Mouse (Mus musculus): ENCODE data around the gene Ccnq. TPM values are rescaled to one million over a fixed set of nuclear protein-coding genes. Genes with fewer than 3 reads are reported as not detected.
A peak's percentile ranks its signal among the peaks of the same experiment; 100 is the strongest.

The Ccnq gene
- polyA plus RNA-seq (2015; fragmentation: Nextera tagmentation; extraction: Ambion mirVana) = 35.6 and 39.5 TPM in 2 replicates

DNA sequence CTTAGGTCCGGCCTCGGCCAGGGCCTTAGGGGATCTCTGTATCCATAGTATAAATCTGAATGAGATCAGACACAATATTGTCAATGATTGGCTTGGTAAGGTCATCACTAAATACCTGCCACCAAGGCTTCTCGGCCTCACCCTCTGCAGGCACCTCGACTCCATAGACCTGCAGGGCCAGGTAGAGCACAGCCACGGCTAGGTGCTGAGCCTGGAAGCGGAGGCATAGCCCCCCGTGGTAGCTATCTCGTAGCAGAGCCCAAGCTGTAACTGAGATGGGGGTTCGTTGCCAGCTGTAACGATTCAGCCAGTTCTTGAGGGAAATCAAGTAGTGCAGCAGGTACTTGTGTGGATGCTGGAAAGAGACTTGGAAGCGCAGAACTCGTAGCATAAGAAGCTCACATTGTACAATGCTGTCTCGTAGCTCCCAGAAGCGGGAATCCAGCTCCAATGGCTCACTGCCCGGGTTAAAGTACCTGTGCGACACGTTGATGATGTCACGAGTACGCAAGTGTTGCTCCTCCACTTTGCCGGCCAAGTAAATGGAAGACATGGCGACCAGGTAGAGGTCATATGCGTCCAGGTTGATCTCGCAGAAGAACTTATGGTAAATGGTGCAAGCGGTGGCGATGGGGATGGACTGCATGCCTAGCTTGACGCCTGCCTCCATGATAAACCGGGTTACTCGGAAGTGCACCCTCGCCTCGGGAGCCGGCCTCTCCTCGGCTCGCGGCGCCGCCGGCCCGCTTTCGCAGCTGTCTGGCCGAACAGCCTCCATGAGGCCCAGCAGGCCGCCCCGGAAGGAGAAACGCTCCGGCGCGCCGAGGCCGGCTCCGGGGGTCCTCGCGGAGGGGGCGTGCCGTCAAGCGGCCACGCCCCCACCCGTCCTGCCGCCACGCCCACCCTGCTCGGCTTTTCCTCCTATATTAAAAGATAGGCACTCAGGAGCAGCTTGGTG, at the start of gene Ccnq:
TSS of gene Ccnq (minus strand) at position 845 of the 958 bp plus-strand sequence.
- Histone ChIP-seq H3K36me3 (ENCODE audit: control insufficient read depth, insufficient read depth) (peaks cover 3% of the 10 kb centered on the region; the same call in 1 of the 2 replicates), H3K4me1 (replicated peaks; ENCODE audit: control insufficient read depth, insufficient read depth, low read length) (peaks cover 11% of the 10 kb centered on the region), H3K27me3 (replicated peaks; ENCODE audit: control insufficient read depth, insufficient read depth, low read length) (no peaks in the 10 kb centered on the region), H3K4me3 (replicated peaks; ENCODE audit: low read length) (peak within 1 kb of the TSS; percentile 72), H3K9ac (replicated peaks; ENCODE audit: low read depth, low read length) (peak within 1 kb of the TSS; percentile 84), H3K4me2 (ENCODE audit: low read length) (peak within 1 kb of the TSS; percentile 76), H3K27ac (ENCODE audit: low read length) (peak within 1 kb of the TSS; percentile 84), H3K9me3 (ENCODE audit: control insufficient read depth, low read length) (no peaks in the 10 kb centered on the region)
- WGBS = 10% methylated on average over 54 of the region's 59 CpGs
- ATAC-seq = peak; percentile 95

DNA sequence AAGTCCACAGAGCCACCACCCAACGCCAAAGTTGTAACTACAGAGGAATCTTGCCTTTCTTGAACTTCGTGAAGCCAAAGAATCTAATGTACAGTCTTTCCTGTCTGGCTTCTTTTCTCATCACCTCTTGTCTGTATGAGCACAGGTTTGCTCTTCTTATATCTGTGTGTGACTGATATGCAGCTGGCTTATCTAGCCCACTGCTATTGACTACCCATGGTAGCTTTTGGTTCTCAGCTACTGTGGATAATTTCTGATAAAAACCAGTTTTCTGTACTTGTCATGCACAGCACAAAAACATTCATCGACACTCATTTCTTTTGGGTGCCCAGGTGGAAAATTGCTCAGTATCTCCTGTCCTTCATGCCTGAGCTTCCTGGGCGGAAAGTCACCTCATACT, 49.6 kb upstream of the Ccnq start:
- Histone ChIP-seq H3K36me3 (ENCODE audit: control insufficient read depth, insufficient read depth) (no peaks in the 10 kb centered on the region), H3K27me3 (replicated peaks; ENCODE audit: control insufficient read depth, insufficient read depth, low read length) (no peaks in the 10 kb centered on the region), H3K27ac (ENCODE audit: low read length) (no peak overlapping the region), H3K9me3 (ENCODE audit: control insufficient read depth, low read length) (no peaks in the 10 kb centered on the region), H3K4me1 (replicated peaks; ENCODE audit: control insufficient read depth, insufficient read depth, low read length) (peaks cover 20% of the 10 kb centered on the region), H3K4me2 (ENCODE audit: low read length) (no peak overlapping the region), H3K4me3 (replicated peaks; ENCODE audit: low read length) (no peak overlapping the region), H3K9ac (replicated peaks; ENCODE audit: low read depth, low read length) (no peak overlapping the region)
- no peak for ATAC-seq
- 97% methylated on average over 4 of the region's 4 CpGs for WGBS

DNA sequence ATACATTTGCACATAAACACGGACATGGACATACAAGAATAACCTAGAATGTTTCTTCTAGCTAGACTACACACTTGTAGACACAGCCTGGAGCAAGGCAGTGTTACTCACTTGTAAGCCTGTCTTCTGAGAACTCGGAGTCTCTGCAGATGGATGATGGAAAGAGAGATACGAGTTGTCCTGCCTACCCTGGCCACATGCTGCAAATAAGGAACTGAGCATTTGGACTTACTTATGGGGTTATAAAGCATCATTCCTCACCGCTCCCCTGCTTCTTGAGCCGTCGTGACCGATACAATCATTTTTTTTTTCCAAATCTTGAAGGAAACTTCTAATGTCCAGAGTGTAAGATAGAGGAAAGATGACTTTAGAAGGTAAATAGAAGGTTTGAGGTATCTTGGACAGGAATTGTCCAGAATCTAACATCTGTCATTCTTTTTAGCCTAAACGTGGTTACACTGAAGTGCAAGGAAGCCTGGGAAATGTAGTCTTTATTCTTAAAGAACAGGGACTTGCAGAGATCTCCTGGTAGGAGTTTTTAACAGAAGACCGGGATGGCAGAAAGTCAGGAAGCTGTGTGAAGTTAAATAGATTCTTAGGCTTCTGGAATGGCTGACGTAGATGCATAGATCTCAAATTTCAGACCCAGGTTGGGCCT, 44.7 kb upstream of the Ccnq start:
- Histone ChIP-seq H3K4me2 (ENCODE audit: low read length) (no peak overlapping the region), H3K36me3 (ENCODE audit: control insufficient read depth, insufficient read depth) (no peaks in the 10 kb centered on the region), H3K4me1 (replicated peaks; ENCODE audit: control insufficient read depth, insufficient read depth, low read length) (peaks cover 20% of the 10 kb centered on the region), H3K27ac (ENCODE audit: low read length) (no peak overlapping the region), H3K9ac (replicated peaks; ENCODE audit: low read depth, low read length) (no peak overlapping the region), H3K4me3 (replicated peaks; ENCODE audit: low read length) (no peak overlapping the region), H3K27me3 (replicated peaks; ENCODE audit: control insufficient read depth, insufficient read depth, low read length) (no peaks in the 10 kb centered on the region), H3K9me3 (ENCODE audit: control insufficient read depth, low read length) (no peaks in the 10 kb centered on the region)
- no peak for ATAC-seq
- 89% methylated on average over 10 of the region's 10 CpGs for WGBS

DNA sequence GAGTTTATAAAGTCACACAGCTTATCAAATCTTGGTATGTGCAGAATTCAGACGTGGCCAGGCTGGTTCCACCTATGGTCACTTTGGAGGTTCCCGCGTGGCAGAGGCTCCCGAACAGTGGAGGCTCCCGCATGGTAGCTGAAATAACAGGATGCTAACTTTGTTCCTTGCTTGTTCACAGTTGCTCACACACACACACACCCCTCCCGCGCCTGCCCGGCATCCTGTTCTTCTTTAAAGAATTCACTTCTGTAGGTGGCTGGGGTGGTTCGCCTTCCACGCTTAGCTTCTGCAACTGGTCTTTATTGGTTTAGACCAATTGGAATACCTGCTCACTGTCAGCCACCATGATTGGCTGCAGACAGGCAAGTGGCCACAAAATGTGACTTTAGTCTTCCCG, 41.6 kb upstream of the Ccnq start:
- peaks cover 30% of the 10 kb centered on the region for H3K4me1 ChIP-seq (replicated peaks; ENCODE audit: control insufficient read depth, insufficient read depth, low read length)
- no peak overlapping the region for H3K4me3 ChIP-seq (replicated peaks; ENCODE audit: low read length)
- no peak overlapping the region for H3K4me2 ChIP-seq (ENCODE audit: low read length)
- H3K27ac ChIP-seq (ENCODE audit: low read length) = no peak overlapping the region; the same call in 1 of the 2 replicates
- no peaks in the 10 kb centered on the region for H3K27me3 ChIP-seq (replicated peaks; ENCODE audit: control insufficient read depth, insufficient read depth, low read length)
- 80% methylated on average over 11 of the region's 11 CpGs for WGBS
- no peak overlapping the region for H3K9ac ChIP-seq (replicated peaks; ENCODE audit: low read depth, low read length)
- ATAC-seq = no peak
- H3K9me3 ChIP-seq (ENCODE audit: control insufficient read depth, low read length) = no peaks in the 10 kb centered on the region
- no peaks in the 10 kb centered on the region for H3K36me3 ChIP-seq (ENCODE audit: control insufficient read depth, insufficient read depth)

DNA sequence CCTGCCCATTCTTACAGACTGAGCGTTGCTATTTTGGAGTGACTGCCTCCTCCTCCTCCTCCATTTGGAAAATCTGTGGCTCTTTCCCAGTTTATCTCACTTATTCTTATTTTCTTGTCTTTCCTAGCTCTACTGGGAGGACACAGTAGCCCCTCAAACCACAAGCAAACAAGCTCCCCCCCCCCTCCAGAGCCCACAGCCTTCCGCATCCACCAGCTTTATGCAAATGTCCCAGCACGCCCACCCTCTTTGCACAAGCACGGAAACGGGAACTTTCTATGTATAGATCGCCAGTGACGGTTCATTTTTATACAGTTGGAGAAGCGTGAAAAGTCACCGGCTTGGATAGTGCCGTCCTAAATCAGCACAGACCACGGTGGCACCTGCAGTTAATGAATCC, 40.9 kb upstream of the Ccnq start:
- H3K36me3 ChIP-seq (ENCODE audit: control insufficient read depth, insufficient read depth) = no peaks in the 10 kb centered on the region
- H3K9ac ChIP-seq (replicated peaks; ENCODE audit: low read depth, low read length) = 0 out of 2 replicates have a peak overlapping the region, but pooled peaks have one; percentile 13
- peak overlapping the region; percentile 87 for H3K27ac ChIP-seq (ENCODE audit: low read length)
- WGBS = 7% methylated on average over 11 of the region's 11 CpGs
- no peaks in the 10 kb centered on the region for H3K27me3 ChIP-seq (replicated peaks; ENCODE audit: control insufficient read depth, insufficient read depth, low read length)
- H3K4me3 ChIP-seq (replicated peaks; ENCODE audit: low read length) = no peak overlapping the region; the same call in 1 of the 2 replicates
- peak overlapping the region; percentile 40 for H3K4me2 ChIP-seq (ENCODE audit: low read length)
- peak; percentile 54 for ATAC-seq
- H3K9me3 ChIP-seq (ENCODE audit: control insufficient read depth, low read length) = no peaks in the 10 kb centered on the region
- peaks cover 30% of the 10 kb centered on the region for H3K4me1 ChIP-seq (replicated peaks; ENCODE audit: control insufficient read depth, insufficient read depth, low read length)

DNA sequence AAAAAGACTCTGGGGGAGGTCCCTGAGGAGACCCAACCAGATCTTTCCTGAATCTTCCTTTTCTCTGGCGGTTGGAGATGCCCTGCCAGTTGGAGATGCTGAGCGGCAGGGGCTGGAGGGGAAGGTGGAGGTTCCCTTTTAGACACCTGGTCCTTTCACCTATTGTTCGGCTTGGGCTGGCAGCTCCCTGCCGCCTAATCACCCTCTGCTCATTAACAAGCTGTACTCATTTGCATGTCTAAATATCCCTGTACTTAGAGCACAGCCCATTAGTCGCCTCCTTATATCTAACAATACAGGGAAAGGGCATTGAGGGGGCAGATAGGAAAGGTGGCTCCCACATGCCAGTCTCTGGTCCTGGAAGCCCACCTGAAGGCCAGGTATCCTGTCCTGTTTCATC, 40.5 kb upstream of the Ccnq start:
- 6% methylated on average over 5 of the region's 5 CpGs for WGBS
- Histone ChIP-seq H3K27me3 (replicated peaks; ENCODE audit: control insufficient read depth, insufficient read depth, low read length) (no peaks in the 10 kb centered on the region), H3K4me2 (ENCODE audit: low read length) (peak overlapping the region; percentile 40), H3K36me3 (ENCODE audit: control insufficient read depth, insufficient read depth) (no peaks in the 10 kb centered on the region), H3K4me1 (replicated peaks; ENCODE audit: control insufficient read depth, insufficient read depth, low read length) (peaks cover 30% of the 10 kb centered on the region), H3K9me3 (ENCODE audit: control insufficient read depth, low read length) (no peaks in the 10 kb centered on the region), H3K4me3 (replicated peaks; ENCODE audit: low read length) (no peak overlapping the region), H3K27ac (ENCODE audit: low read length) (peak overlapping the region; percentile 87), H3K9ac (replicated peaks; ENCODE audit: low read depth, low read length) (0 out of 2 replicates have a peak overlapping the region, but pooled peaks have one; percentile 13)
- peak; percentile 82 for ATAC-seq

DNA sequence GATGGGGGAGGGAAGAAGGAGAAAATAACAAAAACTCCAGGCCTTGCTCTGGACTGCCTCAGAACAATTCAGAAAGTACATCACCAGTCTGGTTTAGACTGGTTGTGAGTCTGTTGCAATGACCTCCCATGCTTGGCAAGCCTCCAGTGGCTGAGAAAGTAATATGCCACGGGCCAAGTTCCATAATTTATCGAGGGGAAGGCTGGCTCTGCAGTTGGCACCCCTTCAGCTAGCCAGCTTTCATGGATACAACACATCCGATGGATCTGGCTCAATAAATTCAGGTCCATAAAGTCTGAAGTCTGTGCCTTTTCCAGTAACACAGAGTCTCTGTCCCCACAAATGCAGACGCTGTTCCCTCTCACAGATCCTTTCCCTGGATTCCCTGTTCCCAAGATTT, 40.1 kb upstream of the Ccnq start:
- H3K27me3 ChIP-seq (replicated peaks; ENCODE audit: control insufficient read depth, insufficient read depth, low read length) = no peaks in the 10 kb centered on the region
- 16% methylated on average over 4 of the region's 4 CpGs for WGBS
- no peaks in the 10 kb centered on the region for H3K36me3 ChIP-seq (ENCODE audit: control insufficient read depth, insufficient read depth)
- H3K9ac ChIP-seq (replicated peaks; ENCODE audit: low read depth, low read length) = 0 out of 2 replicates have a peak overlapping the region, but pooled peaks have one; percentile 5
- peak; percentile 60 for ATAC-seq
- peak overlapping the region; percentile 87 for H3K27ac ChIP-seq (ENCODE audit: low read length)
- H3K4me1 ChIP-seq (replicated peaks; ENCODE audit: control insufficient read depth, insufficient read depth, low read length) = peaks cover 30% of the 10 kb centered on the region
- peak overlapping the region; percentile 40 for H3K4me2 ChIP-seq (ENCODE audit: low read length)
- H3K4me3 ChIP-seq (replicated peaks; ENCODE audit: low read length) = no peak overlapping the region
- no peaks in the 10 kb centered on the region for H3K9me3 ChIP-seq (ENCODE audit: control insufficient read depth, low read length)

DNA sequence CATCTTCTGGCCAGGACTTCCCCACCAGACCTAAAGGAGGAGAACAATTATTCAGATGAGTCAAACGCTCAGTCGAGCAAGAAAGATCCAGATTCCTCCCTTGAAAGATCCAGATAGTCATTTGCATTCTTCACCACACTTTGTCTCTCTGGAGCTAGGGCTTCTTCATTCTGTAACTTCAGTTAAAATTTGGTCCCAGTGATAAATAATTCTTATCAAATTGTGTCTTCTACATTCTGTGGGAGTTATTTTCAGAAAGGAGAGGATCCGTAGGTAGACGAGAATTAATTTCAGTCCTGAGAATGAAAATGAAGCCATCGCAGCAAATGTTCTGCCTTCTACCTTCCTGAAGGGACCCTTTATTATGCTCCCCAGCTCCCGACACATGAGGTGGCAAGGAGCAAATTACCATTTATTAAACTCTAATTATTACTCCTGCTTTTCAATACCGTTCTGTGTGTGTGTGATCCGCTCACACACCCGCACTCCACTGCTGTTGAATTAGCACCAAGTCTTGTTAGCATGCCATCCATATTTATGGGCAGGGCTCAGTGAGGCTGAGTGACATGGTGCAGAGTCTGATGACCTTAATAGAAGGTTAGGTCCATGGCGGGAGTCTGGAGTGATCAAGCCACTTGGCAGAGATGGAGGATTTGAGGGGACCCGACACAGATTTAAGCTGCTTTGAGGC, 38.0 kb upstream of the Ccnq start:
- H3K4me1 ChIP-seq (replicated peaks; ENCODE audit: control insufficient read depth, insufficient read depth, low read length) = peaks cover 39% of the 10 kb centered on the region
- peak overlapping the region; percentile 66 for H3K27ac ChIP-seq (ENCODE audit: low read length)
- ATAC-seq = peak; percentile 47
- H3K9ac ChIP-seq (replicated peaks; ENCODE audit: low read depth, low read length) = no peak overlapping the region
- no peaks in the 10 kb centered on the region for H3K9me3 ChIP-seq (ENCODE audit: control insufficient read depth, low read length)
- H3K4me3 ChIP-seq (replicated peaks; ENCODE audit: low read length) = no peak overlapping the region
- 20% methylated on average over 11 of the region's 11 CpGs for WGBS
- no peak overlapping the region for H3K4me2 ChIP-seq (ENCODE audit: low read length)
- H3K36me3 ChIP-seq (ENCODE audit: control insufficient read depth, insufficient read depth) = no peaks in the 10 kb centered on the region
- no peaks in the 10 kb centered on the region for H3K27me3 ChIP-seq (replicated peaks; ENCODE audit: control insufficient read depth, insufficient read depth, low read length)

DNA sequence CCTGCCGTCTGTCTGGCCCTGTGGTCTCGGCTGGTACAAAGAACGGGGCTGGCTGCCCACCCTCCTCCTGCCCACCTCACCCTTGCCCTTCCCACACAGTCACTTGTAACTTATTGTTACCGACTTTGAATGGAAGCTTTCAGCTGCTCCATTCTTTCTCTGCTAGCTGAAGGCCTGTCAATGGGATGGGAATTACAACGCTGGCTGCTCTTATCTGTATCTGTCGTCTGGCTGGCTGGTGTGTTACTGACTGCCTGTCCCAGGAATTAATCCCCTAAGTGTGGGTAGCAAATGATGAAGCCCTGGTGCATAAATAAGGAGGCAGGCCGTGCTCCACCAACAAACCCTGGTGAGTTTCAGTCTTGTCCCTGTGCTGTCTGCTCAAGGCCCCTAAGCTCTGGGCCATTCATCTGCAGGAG, 34.5 kb upstream of the Ccnq start:
- Histone ChIP-seq H3K27ac (ENCODE audit: low read length) (peak overlapping the region; percentile 73), H3K9ac (replicated peaks; ENCODE audit: low read depth, low read length) (no peak overlapping the region), H3K9me3 (ENCODE audit: control insufficient read depth, low read length) (no peaks in the 10 kb centered on the region), H3K27me3 (replicated peaks; ENCODE audit: control insufficient read depth, insufficient read depth, low read length) (no peaks in the 10 kb centered on the region), H3K4me2 (ENCODE audit: low read length) (no peak overlapping the region), H3K36me3 (ENCODE audit: control insufficient read depth, insufficient read depth) (no peaks in the 10 kb centered on the region), H3K4me1 (replicated peaks; ENCODE audit: control insufficient read depth, insufficient read depth, low read length) (peaks cover 18% of the 10 kb centered on the region), H3K4me3 (replicated peaks; ENCODE audit: low read length) (no peak overlapping the region)
- ATAC-seq = peak; percentile 69
- 3% methylated on average over 7 of the region's 7 CpGs for WGBS

Data from forebrain, embryonic 16.5 days (tissue).